Mouse (Mus musculus) hindlimb bud, embryonic 11.5 days (tissue): ENCODE measurements at regions not wholly inside any gene's neighbourhood (a gene's known extent, or its start where the extent isn't known, plus 50 kb on each side); places are given as distances from the start of the nearest gene placed in this dataset.

Source experiments
- DNase-seq: peaks from one replicate; pipeline ENCODE4 v3.0.0-alpha.2; 2012; ENCODE audit warnings: low read depth, low spot score; ENCODE audit errors: extremely low spot score

GRCm38 (mm10) chr11:24502722-24503424 lies 425.0 kb downstream of the Bcl11a start:
- no peak for DNase-seq

- DNase-seq, result no peak
These were observed 437.7 kb downstream of the Bcl11a start for GRCm38 (mm10) chr11:24515568-24515967.

- DNase-seq, result no peak
These were observed 457.6 kb downstream of the Bcl11a start for GRCm38 (mm10) chr11:24535462-24535861.

- DNase-seq, result no peak
These were observed 459.9 kb downstream of the Bcl11a start for GRCm38 (mm10) chr11:24537721-24538120.

- DNase-seq, result no peak
These were observed 491.8 kb downstream of the Bcl11a start for GRCm38 (mm10) chr11:24569655-24570054.

- no peak for DNase-seq
These were observed 535.7 kb downstream of the Bcl11a start for GRCm38 (mm10) chr11:24613529-24613928.

GRCm38 (mm10) chr11:24615436-24615835 lies 537.6 kb downstream of the Bcl11a start:
- no peak for DNase-seq

GRCm38 (mm10) chr11:24618586-24618985 lies 540.7 kb downstream of the Bcl11a start:
- no peak for DNase-seq

GRCm38 (mm10) chr11:24619021-24619420 lies 541.2 kb downstream of the Bcl11a start:
- DNase-seq, result no peak

GRCm38 (mm10) chr11:24628619-24629018 lies 550.8 kb downstream of the Bcl11a start:
- no peak for DNase-seq

GRCm38 (mm10) chr11:24629431-24629830 lies 551.6 kb downstream of the Bcl11a start:
- DNase-seq, result no peak

GRCm38 (mm10) chr11:24630403-24630900 lies 552.6 kb downstream of the Bcl11a start:
- no peak for DNase-seq

- DNase-seq, result no peak
These were observed 553.8 kb downstream of the Bcl11a start for GRCm38 (mm10) chr11:24631651-24632050.

- no peak for DNase-seq
These were observed 558.9 kb downstream of the Bcl11a start for GRCm38 (mm10) chr11:24636716-24637115.

GRCm38 (mm10) chr11:24643439-24644109 lies 565.7 kb downstream of the Bcl11a start:
- DNase-seq, result no peak

- DNase-seq, result no peak
These were observed 575.0 kb downstream of the Bcl11a start for GRCm38 (mm10) chr11:24652852-24653251.

- DNase-seq, result no peak
These were observed 586.2 kb downstream of the Bcl11a start for GRCm38 (mm10) chr11:24664082-24664481.

- no peak for DNase-seq
These were observed 587.5 kb downstream of the Bcl11a start for GRCm38 (mm10) chr11:24665310-24665709.

GRCm38 (mm10) chr11:24671662-24672061 lies 593.8 kb downstream of the Bcl11a start:
- DNase-seq, result no peak

- no peak for DNase-seq
These were observed 595.7 kb downstream of the Bcl11a start for GRCm38 (mm10) chr11:24673248-24674207.

GRCm38 (mm10) chr11:24674208-24674571 lies 596.3 kb downstream of the Bcl11a start:
- no peak for DNase-seq
